Mouse (Mus musculus): ENCODE results near the gene Gm49396. TPM values are rescaled to one million over a fixed set of nuclear protein-coding genes. Genes with fewer than 3 reads are reported as not detected.

Gene Gm49396
- total and polyA plus RNA-seq, 2 experiments from 2014 or later, result 0.61 to 3.0 TPM

- no peaks in the 10 kb centered on the region for H3K9me3 ChIP-seq (replicated peaks; ENCODE audit: control insufficient read depth, low read length)
- H3K36me3 ChIP-seq (replicated peaks; ENCODE audit: control insufficient read depth, insufficient read depth, low read length), result peaks cover 38% of the 10 kb centered on the region
- H3K4me2 ChIP-seq (ENCODE audit: low read depth, low read length), result peak overlapping the region; percentile 38; the same call in 1 of the 2 replicates
- no peak overlapping the region for H3K27ac ChIP-seq (ENCODE audit: low read depth)
- WGBS, result 61% methylated on average over 2 of the region's 2 CpGs
- DNase-seq (ENCODE audit: low spot score) (no peak), ATAC-seq (ENCODE audit: insufficient read depth, low read depth) (no peak)
- H3K4me3 ChIP-seq (ENCODE audit: low read depth, low read length), result no peak overlapping the region
- TF ChIP-seq EP300 (IDR thresholded peaks at IDR 0.05; ENCODE audit: low read depth) (no peak), CTCF (IDR thresholded peaks at IDR 0.05; ENCODE audit: low read depth) (no peak)
- no peaks in the 10 kb centered on the region for H3K27me3 ChIP-seq (ENCODE audit: control insufficient read depth, insufficient read depth, low read length)
- H3K9ac ChIP-seq (replicated peaks; ENCODE audit: low read depth, low read length), result no peak overlapping the region
- peaks cover 18% of the 10 kb centered on the region for H3K4me1 ChIP-seq (ENCODE audit: control insufficient read depth, insufficient read depth)
Observed at GRCm38 (mm10) chr7:30560296-30560695, 2.8 kb upstream of the Gm49396 start.

- Histone ChIP-seq H3K4me3 (ENCODE audit: low read depth, low read length) (peak overlapping the region; percentile 78), H3K27ac (ENCODE audit: low read depth) (peak overlapping the region; percentile 65), H3K9ac (replicated peaks; ENCODE audit: low read depth, low read length) (peak overlapping the region; percentile 79), H3K4me1 (ENCODE audit: control insufficient read depth, insufficient read depth) (peaks cover 18% of the 10 kb centered on the region), H3K36me3 (replicated peaks; ENCODE audit: control insufficient read depth, insufficient read depth, low read length) (peaks cover 39% of the 10 kb centered on the region), H3K9me3 (replicated peaks; ENCODE audit: control insufficient read depth, low read length) (no peaks in the 10 kb centered on the region), H3K27me3 (ENCODE audit: control insufficient read depth, insufficient read depth, low read length) (no peaks in the 10 kb centered on the region), H3K4me2 (ENCODE audit: low read depth, low read length) (peak overlapping the region; percentile 75)
- ATAC-seq (ENCODE audit: insufficient read depth, low read depth) (no peak), DNase-seq (ENCODE audit: low spot score) (no peak)
- TF ChIP-seq EP300 (IDR thresholded peaks at IDR 0.05; ENCODE audit: low read depth) (no peak), CTCF (IDR thresholded peaks at IDR 0.05; ENCODE audit: low read depth) (no peak)
- WGBS, result under 1% methylated on average over 27 of the region's 27 CpGs
Observed at GRCm38 (mm10) chr7:30562526-30563116, 523 bp upstream of the Gm49396 start.

GRCm38 (mm10) chr7:30563906-30564280 is 749 bp downstream of the Gm49396 start:
- ATAC-seq (ENCODE audit: insufficient read depth, low read depth) (no peak), DNase-seq (ENCODE audit: low spot score) (no peak)
- H3K27me3 ChIP-seq (ENCODE audit: control insufficient read depth, insufficient read depth, low read length), result no peaks in the 10 kb centered on the region
- no peak for TF ChIP-seq CTCF (IDR thresholded peaks at IDR 0.05; ENCODE audit: low read depth)
- no peak for TF ChIP-seq EP300 (IDR thresholded peaks at IDR 0.05; ENCODE audit: low read depth)
- peaks cover 8% of the 10 kb centered on the region; the same call in 1 of the 2 replicates for H3K4me1 ChIP-seq (ENCODE audit: control insufficient read depth, insufficient read depth)
- H3K9ac ChIP-seq (replicated peaks; ENCODE audit: low read depth, low read length), result peak overlapping the region; percentile 79; the same call in 1 of the 2 replicates
- peaks cover 48% of the 10 kb centered on the region for H3K36me3 ChIP-seq (replicated peaks; ENCODE audit: control insufficient read depth, insufficient read depth, low read length)
- no peaks in the 10 kb centered on the region for H3K9me3 ChIP-seq (replicated peaks; ENCODE audit: control insufficient read depth, low read length)
- H3K27ac ChIP-seq (ENCODE audit: low read depth), result peak overlapping the region; percentile 94
- peak overlapping the region; percentile 75 for H3K4me2 ChIP-seq (ENCODE audit: low read depth, low read length)
- 29% methylated on average over 6 of the region's 6 CpGs for WGBS
- peak overlapping the region; percentile 78 for H3K4me3 ChIP-seq (ENCODE audit: low read depth, low read length)

GRCm38 (mm10) chr7:30564970-30565571 is 1.9 kb downstream of the Gm49396 start, which contains the start of gene Igflr1:
Gene Igflr1 (plus strand): TSS chr7:30565427.
- no peak for TF ChIP-seq CTCF (IDR thresholded peaks at IDR 0.05; ENCODE audit: low read depth)
- TF ChIP-seq EP300 (IDR thresholded peaks at IDR 0.05; ENCODE audit: low read depth), result no peak
- H3K9ac ChIP-seq (replicated peaks; ENCODE audit: low read depth, low read length), result no peak within 1 kb of the TSS
- peaks cover 7% of the 10 kb centered on the region; the same call in 1 of the 2 replicates for H3K4me1 ChIP-seq (ENCODE audit: control insufficient read depth, insufficient read depth)
- 87% methylated on average over 12 of the region's 12 CpGs for WGBS
- no peak within 1 kb of the TSS for H3K4me2 ChIP-seq (ENCODE audit: low read depth, low read length)
- no peak within 1 kb of the TSS for H3K4me3 ChIP-seq (ENCODE audit: low read depth, low read length)
- no peaks in the 10 kb centered on the region for H3K9me3 ChIP-seq (replicated peaks; ENCODE audit: control insufficient read depth, low read length)
- H3K27me3 ChIP-seq (ENCODE audit: control insufficient read depth, insufficient read depth, low read length), result no peaks in the 10 kb centered on the region
- peaks cover 60% of the 10 kb centered on the region for H3K36me3 ChIP-seq (replicated peaks; ENCODE audit: control insufficient read depth, insufficient read depth, low read length)
- H3K27ac ChIP-seq (ENCODE audit: low read depth), result no peak within 1 kb of the TSS
- ATAC-seq (ENCODE audit: insufficient read depth, low read depth), result no peak
- no peak for DNase-seq (ENCODE audit: low spot score)

- TF ChIP-seq EP300 (IDR thresholded peaks at IDR 0.05; ENCODE audit: low read depth) (no peak), CTCF (IDR thresholded peaks at IDR 0.05; ENCODE audit: low read depth) (no peak)
- WGBS, result 74% methylated on average over 9 of the region's 9 CpGs
- ATAC-seq (ENCODE audit: insufficient read depth, low read depth), result no peak
Observed at GRCm38 (mm10) chr7:30566033-30566432, 2.9 kb downstream of the Gm49396 start.

More at GRCm38 (mm10) chr7:30566033-30566432, 2.9 kb downstream of the Gm49396 start:
- DNase-seq (ENCODE audit: low spot score), result no peak
- Histone ChIP-seq H3K27me3 (ENCODE audit: control insufficient read depth, insufficient read depth, low read length) (no peaks in the 10 kb centered on the region), H3K4me1 (ENCODE audit: control insufficient read depth, insufficient read depth) (peaks cover 7% of the 10 kb centered on the region; the same call in 1 of the 2 replicates), H3K9me3 (replicated peaks; ENCODE audit: control insufficient read depth, low read length) (no peaks in the 10 kb centered on the region), H3K27ac (ENCODE audit: low read depth) (no peak overlapping the region), H3K4me2 (ENCODE audit: low read depth, low read length) (no peak overlapping the region), H3K36me3 (replicated peaks; ENCODE audit: control insufficient read depth, insufficient read depth, low read length) (peaks cover 69% of the 10 kb centered on the region), H3K9ac (replicated peaks; ENCODE audit: low read depth, low read length) (no peak overlapping the region), H3K4me3 (ENCODE audit: low read depth, low read length) (no peak overlapping the region)

Data from heart, postnatal 0 days (tissue).